Mouse (Mus musculus): ENCODE results near the gene Mrpl45. TPM values are rescaled to one million over a fixed set of nuclear protein-coding genes. Genes with fewer than 3 reads are reported as not detected.

Gene Mrpl45
- polyA plus RNA-seq, 1 experiment from 2014 or later, result 37.8 TPM

GRCm38 (mm10) chr11:97372159-97372864 lies 56.8 kb downstream of the Mrpl45 start:
- H3K27ac ChIP-seq (replicated peaks; ENCODE audit: low read depth, low read length), result peak overlapping the region; percentile 52
- DNase-seq (ENCODE audit: low spot score), result peak; percentile 48
- H3K4me1 ChIP-seq (ENCODE audit: control insufficient read depth, insufficient read depth, low read length), result 0 out of 2 replicates have a peak, but pooled peaks cover 3% of the 10 kb centered on the region
- no peaks in the 10 kb centered on the region for H3K9me3 ChIP-seq (ENCODE audit: control insufficient read depth, low read length)
- H3K4me3 ChIP-seq (ENCODE audit: low read depth, low read length), result no peak overlapping the region
- no peaks in the 10 kb centered on the region for H3K27me3 ChIP-seq (replicated peaks; ENCODE audit: control insufficient read depth, insufficient read depth, low read length)
- ATAC-seq (ENCODE audit: low read depth), result no peak
- no peak overlapping the region for H3K4me2 ChIP-seq (ENCODE audit: low read depth, low read length)
- no peak overlapping the region for H3K9ac ChIP-seq (ENCODE audit: low read depth, low read length)
- 77% methylated on average over 6 of the region's 6 CpGs for WGBS
- H3K36me3 ChIP-seq (ENCODE audit: control insufficient read depth, insufficient read depth, low read length), result peaks cover 30% of the 10 kb centered on the region

- WGBS, result 71% methylated on average over 2 of the region's 2 CpGs
Observed at GRCm38 (mm10) chr11:97373402-97373801, 57.9 kb downstream of the Mrpl45 start.

More at GRCm38 (mm10) chr11:97373402-97373801, 57.9 kb downstream of the Mrpl45 start:
- Histone ChIP-seq H3K9ac (ENCODE audit: low read depth, low read length) (no peak overlapping the region), H3K4me2 (ENCODE audit: low read depth, low read length) (no peak overlapping the region), H3K4me1 (ENCODE audit: control insufficient read depth, insufficient read depth, low read length) (0 out of 2 replicates have a peak, but pooled peaks cover 3% of the 10 kb centered on the region), H3K36me3 (ENCODE audit: control insufficient read depth, insufficient read depth, low read length) (peaks cover 41% of the 10 kb centered on the region), H3K4me3 (ENCODE audit: low read depth, low read length) (no peak overlapping the region), H3K9me3 (ENCODE audit: control insufficient read depth, low read length) (no peaks in the 10 kb centered on the region), H3K27me3 (replicated peaks; ENCODE audit: control insufficient read depth, insufficient read depth, low read length) (no peaks in the 10 kb centered on the region), H3K27ac (replicated peaks; ENCODE audit: low read depth, low read length) (no peak overlapping the region)
- DNase-seq (ENCODE audit: low spot score), result no peak
- ATAC-seq (ENCODE audit: low read depth), result no peak

Other genes starting within 250 kb of the Mrpl45 start
- 0.13 and 0.26 TPM in 2 replicates for gene Tbx21, start 200.4 kb upstream of the Mrpl45 start, polyA plus RNA-seq (2014; fragmentation: Nextera tagmentation; extraction: Ambion mirVana)
- 7.6 TPM in 2 replicates for gene Tbkbp1, start 164.2 kb upstream of the Mrpl45 start, polyA plus RNA-seq (2014; fragmentation: Nextera tagmentation; extraction: Ambion mirVana)
- 59.8 and 66.0 TPM in 2 replicates for gene Kpnb1, start 127.8 kb upstream of the Mrpl45 start, polyA plus RNA-seq (2014; fragmentation: Nextera tagmentation; extraction: Ambion mirVana)
- gene Npepps, start 35.1 kb upstream of the Mrpl45 start, polyA plus RNA-seq (2014; fragmentation: Nextera tagmentation; extraction: Ambion mirVana), result 72.5 and 76.8 TPM in 2 replicates
- gene Gpr179, start 36.4 kb downstream of the Mrpl45 start, polyA plus RNA-seq (2014; fragmentation: Nextera tagmentation; extraction: Ambion mirVana), result 0.08 and 0.15 TPM in 2 replicates
- gene Socs7, start 46.8 kb downstream of the Mrpl45 start, polyA plus RNA-seq (2014; fragmentation: Nextera tagmentation; extraction: Ambion mirVana), result 3.0 and 3.1 TPM in 2 replicates
- gene Arhgap23, start 99.8 kb downstream of the Mrpl45 start, polyA plus RNA-seq (2014; fragmentation: Nextera tagmentation; extraction: Ambion mirVana), result 8.9 and 9.5 TPM in 2 replicates
- gene 4933428G20Rik, start 184.6 kb downstream of the Mrpl45 start, polyA plus RNA-seq (2014; fragmentation: Nextera tagmentation; extraction: Ambion mirVana), result 0.13 TPM in 1 of 2 replicates, not detected in the other

All from embryonic facial prominence, embryonic 14.5 days (tissue).